Comparison of ENCODE assay signal across 8 mouse cellular contexts in genomic region chr10:19584064-19584463, GRCm38 (mm10). TPM values are rescaled to one million over a fixed set of nuclear protein-coding genes. Genes with fewer than 3 reads are reported as not detected.
DNase-seq lines count a peak whose midpoint lies in the region; ATAC-seq and TF ChIP-seq lines count a peak whose summit lies in the region.

No protein-coding gene starts in this region.

- intact Hi-C loops in gastrocnemius, adult 2 months (cut with DNase I) = no loop called here

- peak overlapping the region; percentile 32; the same call in 1 of the 2 replicates for H3K27ac ChIP-seq in gastrocnemius, adult 2 months

- no peak overlapping the region for H3K4me3 ChIP-seq in gastrocnemius, adult 2 months

- peak; percentile 65 for ATAC-seq in megakaryocyte progenitor cell, adult 5-6 weeks (replicated peaks; ENCODE audit: poor library complexity)
- ATAC-seq in megakaryocyte-erythroid progenitor cell, adult 5-6 weeks (replicated peaks; ENCODE audit: low FRiP score, low TSS enrichment, poor library complexity, severe bottlenecking) = no peak

- TF ChIP-seq CTCF in gastrocnemius, adult 2 months (IDR thresholded peaks at IDR 0.05) = no peak

- DNase-seq in gastrocnemius, adult 2 months = no peak
- no peak for DNase-seq in gastrocnemius, adult 18-20 months (ENCODE audit: low spot score)
- DNase-seq in spleen, adult 18-20 months = peak; percentile 53 to 62
- no peak for DNase-seq in spleen, adult 12 weeks (ENCODE audit: low spot score)
- DNase-seq in thymus, postnatal 4 days = peak; percentile 79
- no peak for DNase-seq in ovary, postnatal 36 days (ENCODE audit: low spot score)

RNA-seq across cellular contexts. Expression of gene Ifngr1, which starts 7.7 kb away (rescaled TPM):
- 10 to 100 TPM; 25.4 to 31.8 TPM for total RNA-seq in gastrocnemius, adult 2 months (2021)
- total RNA-seq in gastrocnemius, adult 18-20 months (2021) = 10 to 100 TPM; 24.2 to 25.6 TPM
- 384 and 439 TPM in 2 replicates for total RNA-seq in megakaryocyte progenitor cell, adult 5-6 weeks (2015)
- 295 and 330 TPM in 2 replicates for total RNA-seq in megakaryocyte progenitor cell, adult 5-6 weeks (2017)
- total RNA-seq in megakaryocyte-erythroid progenitor cell, adult 5-6 weeks (2014; fragmentation: Nextera tagmentation) = 162 and 163 TPM in 2 replicates
- 197 and 256 TPM in 2 replicates for total RNA-seq in megakaryocyte-erythroid progenitor cell, adult 5-6 weeks (2017)

RNA-seq across cellular contexts. Expression of gene Il22ra2, which starts 37.7 kb away (rescaled TPM):
- not detected for total RNA-seq in gastrocnemius, adult 2 months (2021)
- total RNA-seq in gastrocnemius, adult 18-20 months (2021) = not detected
- total RNA-seq in megakaryocyte progenitor cell, adult 5-6 weeks (2015) = 4.3 and 4.6 TPM in 2 replicates
- 3.2 and 7.7 TPM in 2 replicates for total RNA-seq in megakaryocyte progenitor cell, adult 5-6 weeks (2017)
- not detected in 2 replicates for total RNA-seq in megakaryocyte-erythroid progenitor cell, adult 5-6 weeks (2014; fragmentation: Nextera tagmentation)
- 0.11 TPM in 1 of 2 replicates, not detected in the other for total RNA-seq in megakaryocyte-erythroid progenitor cell, adult 5-6 weeks (2017)

Comparison
In these comparisons a context has a peak if more than half of its experiments do, and no peak if none do; other contexts are left out.
1. DNase-seq: peak in spleen, adult 18-20 months (2 of 2) and thymus, postnatal 4 days (single experiment); none in gastrocnemius, adult 2 months (single experiment), gastrocnemius, adult 18-20 months (single experiment), spleen, adult 12 weeks (single experiment) and ovary, postnatal 36 days (single experiment).
2. RNA of gene Ifngr1, which starts 7.7 kb away (total RNA-seq): 295 to 439 TPM in megakaryocyte progenitor cell, adult 5-6 weeks and 162 to 256 TPM in megakaryocyte-erythroid progenitor cell, adult 5-6 weeks; 25.4 to 31.8 TPM in gastrocnemius, adult 2 months and 24.2 to 25.6 TPM in gastrocnemius, adult 18-20 months; every median in the first group is over 4 times any median in the second.